Mouse (Mus musculus) kidney, embryonic 16.5 days (tissue): ENCODE data around the gene Tmem86a. TPM values are rescaled to one million over a fixed set of nuclear protein-coding genes. Genes with fewer than 3 reads are reported as not detected.

Experiments
- ATAC-seq: fragments of 200-750 bp; cut with Nextera tagmentation; 2 replicates; pipeline ENCODE4 v1.8.0; 2017; ENCODE audit warnings: moderate TSS enrichment; ENCODE audit not compliant: low FRiP score, low TSS enrichment
- H3K27ac ChIP-seq: fragments of 300-500 bp; sonication (generic); 2 replicates; pipeline ENCODE4 v1.5.1; 2014; ENCODE audit warnings: low read length
- H3K27me3 ChIP-seq: fragments of 300-500 bp; sonication (generic); 2 replicates; pipeline ENCODE4 v1.6.1; 2014; ENCODE audit warnings: low read length, control low read depth, mixed read lengths; ENCODE audit not compliant: insufficient read depth
- H3K36me3 ChIP-seq: fragments of 300-500 bp; sonication (generic); 2 replicates; pipeline ENCODE4 v1.6.1; 2014; ENCODE audit warnings: low read length, control low read depth, mixed read lengths; ENCODE audit not compliant: insufficient read depth
- H3K4me1 ChIP-seq: fragments of 300-500 bp; sonication (generic); 2 replicates; pipeline ENCODE4 v1.6.1; 2014; ENCODE audit warnings: low read length, control low read depth, mixed read lengths; ENCODE audit not compliant: insufficient read depth
- H3K4me2 ChIP-seq: fragments of 300-500 bp; sonication (generic); replicated peaks from 2 replicates; pipeline ENCODE4 v1.6.1; 2014; ENCODE audit warnings: low read depth, low read length
- H3K4me3 ChIP-seq: fragments of 300-500 bp; sonication (generic); 2 replicates; pipeline ENCODE4 v1.5.1; 2014; ENCODE audit warnings: mild to moderate bottlenecking, low read length
- H3K9ac ChIP-seq: fragments of 300-500 bp; sonication (generic); replicated peaks from 2 replicates; pipeline ENCODE4 v1.6.1; 2014; ENCODE audit warnings: low read length
- H3K9me3 ChIP-seq: fragments of 300-500 bp; sonication (generic); 2 replicates; pipeline ENCODE4 v1.6.1; 2016; ENCODE audit warnings: low read length, control low read depth
- WGBS: fragments of 180-500 bp; shearing (Covaris S2); extraction: QIAGEN DNeasy Blood & Tissue Kit; methylation state at CpG from one replicate; pipeline ENCODE4 v1.1.7; 2014; 5-methylcytosine and 5-hydroxymethylcytosine counted together
- microRNA-seq: library from miRNA; unstranded; fragments of <30 nt; microRNA quantifications from one replicate; pipeline ENCODE4, GENCODE M21; 2016
- polyA plus RNA-seq: library from polyadenylated mRNA; unstranded; fragments of >200 nt; fragmentation: Nextera tagmentation; extraction: Ambion mirVana; gene quantifications from 2 replicates; pipeline ENCODE4 v1.2.1, GENCODE M21; 2015

The Tmem86a gene
- polyA plus RNA-seq, 1 experiment from 2014 or later, result 35.8 TPM

DNA sequence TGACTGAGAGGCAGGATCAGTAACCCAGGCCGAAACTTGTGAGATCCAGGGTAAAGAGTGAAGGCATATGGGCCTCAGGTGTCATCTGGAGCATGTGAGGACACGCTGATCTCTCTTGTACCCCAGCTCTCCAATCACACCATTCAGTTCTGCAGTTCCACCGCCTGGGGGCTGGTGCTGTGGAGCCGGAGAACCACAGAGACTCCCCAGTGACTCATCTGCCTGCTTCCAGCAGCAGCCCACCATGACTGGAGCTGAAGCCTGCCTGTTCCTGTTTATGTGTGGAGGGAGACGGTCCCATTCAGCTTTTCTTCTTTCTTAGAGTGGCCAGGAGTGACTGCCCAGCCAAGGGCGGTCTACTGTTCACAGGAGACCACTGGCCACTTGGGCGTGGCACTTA is 47.6 kb downstream of the Tmem86a start:
- no peak overlapping the region for H3K4me2 ChIP-seq
- H3K4me1 ChIP-seq, result no peaks in the 10 kb centered on the region
- ATAC-seq, result no peak
- no peak overlapping the region for H3K4me3 ChIP-seq
- WGBS, result 61% methylated on average over 7 of the region's 7 CpGs
- H3K27ac ChIP-seq, result no peak overlapping the region
- H3K9me3 ChIP-seq, result no peaks in the 10 kb centered on the region
- H3K9ac ChIP-seq, result no peak overlapping the region
- no peaks in the 10 kb centered on the region for H3K27me3 ChIP-seq
- no peaks in the 10 kb centered on the region for H3K36me3 ChIP-seq

DNA sequence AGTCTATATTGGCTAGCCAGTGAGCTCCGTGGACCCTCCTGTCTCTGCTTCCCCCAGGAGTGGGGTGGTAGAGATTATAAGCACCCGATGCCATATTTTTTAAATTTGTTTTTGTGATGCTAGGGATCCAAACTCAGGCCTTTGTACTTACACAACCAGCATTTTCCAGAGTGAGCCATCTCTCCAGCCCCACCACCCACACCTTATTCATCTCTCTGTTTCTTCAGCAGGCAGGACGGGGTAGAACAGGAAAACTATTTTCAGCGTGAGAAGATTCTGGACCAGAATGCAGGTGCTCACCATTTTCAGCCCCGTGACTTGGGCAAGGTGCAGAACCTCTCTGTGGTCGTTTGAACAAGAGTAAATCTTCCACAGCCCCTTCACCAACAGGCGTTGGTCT is 48.9 kb downstream of the Tmem86a start:
- H3K27me3 ChIP-seq, result no peaks in the 10 kb centered on the region
- H3K4me3 ChIP-seq, result no peak overlapping the region
- H3K9ac ChIP-seq, result no peak overlapping the region
- H3K36me3 ChIP-seq, result no peaks in the 10 kb centered on the region
- no peaks in the 10 kb centered on the region for H3K9me3 ChIP-seq
- 82% methylated on average over 7 of the region's 7 CpGs for WGBS
- H3K27ac ChIP-seq, result no peak overlapping the region
- H3K4me2 ChIP-seq, result no peak overlapping the region
- H3K4me1 ChIP-seq, result no peaks in the 10 kb centered on the region
- ATAC-seq, result no peak

DNA sequence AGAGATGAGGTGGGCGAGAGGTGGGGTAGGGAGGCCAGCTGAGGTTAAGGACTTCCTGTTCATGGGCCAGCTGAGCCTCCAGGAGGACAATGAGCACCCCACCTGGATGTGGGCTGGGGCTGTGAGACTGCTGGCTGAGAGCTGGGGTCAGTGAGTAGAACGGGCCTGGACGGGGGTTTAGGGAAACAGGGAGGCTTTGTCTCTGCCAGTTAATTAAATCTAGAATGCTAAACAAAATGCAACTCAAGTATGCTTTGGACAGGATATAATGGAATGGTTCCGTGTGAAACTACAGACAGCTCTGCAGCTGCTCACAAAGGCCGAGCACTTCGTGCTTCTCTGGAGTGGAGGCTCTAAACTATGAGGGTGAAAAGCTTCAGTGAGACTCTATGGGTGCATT is 50.2 kb downstream of the Tmem86a start:
- Histone ChIP-seq H3K4me2 (no peak overlapping the region), H3K27ac (no peak overlapping the region), H3K27me3 (no peaks in the 10 kb centered on the region), H3K9me3 (no peaks in the 10 kb centered on the region), H3K9ac (no peak overlapping the region), H3K4me3 (no peak overlapping the region), H3K36me3 (no peaks in the 10 kb centered on the region), H3K4me1 (no peaks in the 10 kb centered on the region)
- WGBS, result 69% methylated on average over 6 of the region's 6 CpGs
- ATAC-seq, result no peak

DNA sequence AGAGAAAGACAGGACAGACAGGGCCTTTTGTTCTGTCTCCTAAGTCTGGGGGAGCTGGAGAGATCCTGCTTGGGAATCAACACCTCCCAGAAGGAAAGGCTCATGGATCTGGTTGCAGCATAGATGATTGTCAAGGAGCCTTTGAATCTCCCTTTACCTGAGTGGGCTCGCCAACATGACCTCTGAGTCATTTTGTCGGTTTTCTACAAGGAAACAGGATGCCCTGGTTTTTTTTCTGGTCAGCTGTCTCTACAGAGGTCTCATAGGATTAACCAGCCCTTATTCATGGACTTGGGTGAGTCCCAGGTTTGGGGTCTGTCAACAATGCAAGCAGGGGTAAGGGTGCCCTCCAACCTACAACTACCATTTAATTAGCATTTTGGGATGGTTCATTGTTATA is 52.6 kb downstream of the Tmem86a start:
- H3K9ac ChIP-seq, result no peak overlapping the region

DNA sequence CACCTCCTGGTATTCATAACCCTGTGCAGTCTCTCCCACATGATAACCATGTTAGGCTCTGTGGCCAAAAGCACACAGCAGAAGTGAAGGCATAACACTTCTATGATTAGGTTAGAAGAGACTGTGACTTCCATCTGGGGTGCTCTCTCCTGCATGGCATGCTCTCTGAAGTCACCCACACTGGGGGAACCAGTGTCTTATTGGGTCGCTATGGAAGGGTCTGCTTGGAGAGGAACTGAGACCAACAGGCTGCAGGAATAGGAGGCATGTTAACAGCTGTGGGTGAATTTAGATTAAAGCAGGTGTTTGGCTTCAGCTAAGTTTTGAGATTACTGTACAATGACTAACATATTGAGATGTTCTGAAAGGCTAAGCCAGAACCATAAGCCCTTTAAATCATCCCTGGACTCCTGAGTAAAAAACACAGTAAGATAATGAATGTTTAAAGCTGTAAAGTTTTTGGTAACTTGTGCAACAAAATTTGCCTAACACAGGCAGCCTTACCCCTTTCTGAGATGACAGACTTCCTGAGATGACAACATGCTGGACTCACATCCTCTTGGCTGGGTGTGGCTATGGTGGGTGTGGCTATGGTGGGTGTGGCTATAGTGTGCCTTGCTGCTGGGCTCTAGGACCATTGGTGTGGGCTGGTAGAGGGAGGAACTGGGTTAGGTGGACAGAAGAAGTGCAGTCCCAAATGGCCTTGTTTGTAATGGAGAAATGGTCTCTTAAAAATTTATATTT is 53.4 kb downstream of the Tmem86a start:
- no peak overlapping the region for H3K4me3 ChIP-seq
- no peaks in the 10 kb centered on the region for H3K36me3 ChIP-seq
- WGBS, result 90% methylated on average over 1 of the region's 1 CpGs
- H3K9ac ChIP-seq, result no peak overlapping the region
- no peak for ATAC-seq
- H3K27ac ChIP-seq, result no peak overlapping the region
- no peak overlapping the region for H3K4me2 ChIP-seq
- H3K4me1 ChIP-seq, result no peaks in the 10 kb centered on the region
- H3K27me3 ChIP-seq, result no peaks in the 10 kb centered on the region
- no peaks in the 10 kb centered on the region for H3K9me3 ChIP-seq

More for the DNA sequence above, 52.6 kb downstream of the Tmem86a start:
- Histone ChIP-seq H3K27me3 (no peaks in the 10 kb centered on the region), H3K4me3 (no peak overlapping the region), H3K4me1 (no peaks in the 10 kb centered on the region), H3K9me3 (no peaks in the 10 kb centered on the region), H3K36me3 (no peaks in the 10 kb centered on the region), H3K27ac (no peak overlapping the region), H3K4me2 (no peak overlapping the region)
- no peak for ATAC-seq
- 34% methylated on average over 2 of the region's 2 CpGs for WGBS

Small RNA genes within 50 kb of the gene (microRNA-seq; reads per million reads assigned to microRNA genes)
- gene Mir7056, result not detected

Other genes with a start within 250 kb of the Tmem86a start
- 1,802 and 1,946 TPM in 2 replicates for gene Ldha, start 209.1 kb upstream of the Tmem86a start, polyA plus RNA-seq
- 0.17 TPM in 1 of 2 replicates, not detected in the other for gene Ldhc, start 189.4 kb upstream of the Tmem86a start, polyA plus RNA-seq
- 163 and 179 TPM in 2 replicates for gene Tsg101, start 130.6 kb upstream of the Tmem86a start, polyA plus RNA-seq
- gene Uevld, start 92.1 kb upstream of the Tmem86a start, polyA plus RNA-seq, result 11.0 and 12.8 TPM in 2 replicates
- not detected in 2 replicates for gene Gm9999, start 67.0 kb upstream of the Tmem86a start, polyA plus RNA-seq
- 20.9 and 21.1 TPM in 2 replicates for gene Spty2d1, start 42.2 kb upstream of the Tmem86a start, polyA plus RNA-seq
- gene Ptpn5, start 83.1 kb downstream of the Tmem86a start, polyA plus RNA-seq, result 0.89 and 0.90 TPM in 2 replicates
- not detected in 2 replicates for gene Mrgpra6, start 154.3 kb downstream of the Tmem86a start, polyA plus RNA-seq
- gene Mrgpra9, start 202.2 kb downstream of the Tmem86a start, polyA plus RNA-seq, result not detected in 2 replicates